Mouse (Mus musculus): Measurements from ENCODE around the gene Ifitm1. TPM values are rescaled to one million over a fixed set of nuclear protein-coding genes. Genes with fewer than 3 reads are reported as not detected.

Gene Ifitm1
- polyA plus RNA-seq (2015; fragmentation: Nextera tagmentation; extraction: Ambion mirVana), result 20.6 and 115 TPM in 2 replicates

GRCm38 (mm10) chr7:140966921-140967320, at the start of gene Ifitm1:
Gene Ifitm1 (plus strand): TSS chr7:140967221.
- Histone ChIP-seq H3K27ac (replicated peaks) (no peak within 1 kb of the TSS), H3K4me1 (no peaks in the 10 kb centered on the region), H3K27me3 (replicated peaks) (no peaks in the 10 kb centered on the region), H3K4me3 (replicated peaks) (no peak within 1 kb of the TSS), H3K36me3 (no peaks in the 10 kb centered on the region), H3K9ac (replicated peaks) (no peak within 1 kb of the TSS), H3K9me3 (replicated peaks) (no peaks in the 10 kb centered on the region), H3K4me2 (0 out of 2 replicates have a peak within 1 kb of the TSS, but pooled peaks have one; percentile 13)
- 78% methylated on average over 4 of the region's 4 CpGs for WGBS
- ATAC-seq (ENCODE audit: low FRiP score), result no peak

DNA sequence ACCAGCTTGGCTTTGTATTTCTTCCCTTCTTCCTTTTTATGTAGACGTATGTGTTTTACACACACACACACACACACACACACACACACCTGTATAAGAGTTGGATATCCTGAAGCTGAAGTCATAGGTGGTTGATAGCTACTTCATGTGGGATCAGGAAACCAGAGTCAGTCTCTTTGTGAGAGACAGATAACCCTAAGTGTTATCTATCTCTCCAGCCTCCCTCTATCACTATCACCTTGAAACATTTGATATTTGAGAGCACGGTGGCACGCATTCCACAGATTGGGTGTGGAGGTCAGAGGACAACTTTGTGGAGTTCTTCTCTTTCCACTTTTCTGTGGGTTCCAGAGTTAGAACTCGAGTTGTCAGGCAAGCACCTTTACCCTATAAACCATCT, 47.1 kb upstream of the Ifitm1 start:
- no peak for ATAC-seq (ENCODE audit: low FRiP score)
- Histone ChIP-seq H3K27ac (replicated peaks) (no peak overlapping the region), H3K4me2 (no peak overlapping the region), H3K9ac (replicated peaks) (no peak overlapping the region), H3K4me3 (replicated peaks) (no peak overlapping the region), H3K36me3 (no peaks in the 10 kb centered on the region), H3K9me3 (replicated peaks) (no peaks in the 10 kb centered on the region), H3K27me3 (replicated peaks) (peaks cover 66% of the 10 kb centered on the region), H3K4me1 (peaks cover 25% of the 10 kb centered on the region)
- 85% methylated on average over 4 of the region's 4 CpGs for WGBS

GRCm38 (mm10) chr7:140920418-140921029, 46.5 kb upstream of the Ifitm1 start, which contains the start of gene Nlrp6:
Gene Nlrp6 (plus strand): TSS chr7:140920902.
- H3K36me3 ChIP-seq, result no peaks in the 10 kb centered on the region
- peaks cover 72% of the 10 kb centered on the region for H3K27me3 ChIP-seq (replicated peaks)
- no peak within 1 kb of the TSS for H3K4me3 ChIP-seq (replicated peaks)
- H3K4me1 ChIP-seq, result peaks cover 25% of the 10 kb centered on the region
- WGBS, result 85% methylated on average over 8 of the region's 8 CpGs
- no peaks in the 10 kb centered on the region for H3K9me3 ChIP-seq (replicated peaks)
- H3K4me2 ChIP-seq, result peak within 1 kb of the TSS; percentile 79
- no peak for ATAC-seq (ENCODE audit: low FRiP score)
- H3K9ac ChIP-seq (replicated peaks), result no peak within 1 kb of the TSS
- H3K27ac ChIP-seq (replicated peaks), result no peak within 1 kb of the TSS

DNA sequence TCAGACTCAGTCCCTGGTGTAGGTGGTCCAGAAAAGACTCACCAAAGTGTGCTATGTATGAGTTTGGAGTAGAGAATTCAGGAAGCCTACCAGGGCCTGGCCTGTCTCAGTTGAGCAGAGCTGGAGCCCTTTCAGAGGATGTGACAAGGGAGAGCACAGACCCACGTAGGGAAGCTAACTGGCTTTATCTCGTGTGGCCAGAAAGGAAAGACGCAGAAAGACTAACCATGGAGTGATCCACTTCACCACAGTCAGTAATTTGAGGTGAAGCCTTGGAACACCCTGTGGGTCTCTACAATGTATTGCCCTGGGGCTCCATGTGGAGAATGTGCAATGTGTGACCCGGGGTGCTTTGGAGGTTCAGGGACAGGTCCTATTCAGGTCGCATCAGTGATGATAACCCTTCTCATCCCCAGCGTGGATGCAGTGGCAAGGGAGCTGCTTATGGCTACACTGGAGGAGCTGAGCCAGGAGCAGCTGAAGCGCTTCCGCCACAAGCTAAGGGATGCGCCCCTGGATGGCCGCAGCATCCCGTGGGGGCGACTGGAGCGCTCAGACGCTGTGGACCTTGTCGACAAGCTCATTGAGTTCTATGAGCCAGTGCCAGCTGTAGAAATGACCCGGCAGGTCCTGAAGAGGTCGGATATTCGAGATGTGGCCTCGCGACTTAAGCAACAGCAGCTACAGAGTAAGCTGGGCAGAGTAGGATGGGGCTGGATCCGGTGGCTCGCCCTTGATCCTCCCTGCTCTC, 45.6 kb upstream of the Ifitm1 start:
- no peak overlapping the region for H3K4me3 ChIP-seq (replicated peaks)
- H3K9ac ChIP-seq (replicated peaks), result no peak overlapping the region
- H3K27me3 ChIP-seq (replicated peaks), result peaks cover 75% of the 10 kb centered on the region
- H3K36me3 ChIP-seq, result no peaks in the 10 kb centered on the region
- 28% methylated on average over 22 of the region's 22 CpGs for WGBS
- ATAC-seq (ENCODE audit: low FRiP score), result no peak
- H3K4me2 ChIP-seq, result peak overlapping the region; percentile 79
- H3K9me3 ChIP-seq (replicated peaks), result no peaks in the 10 kb centered on the region
- H3K27ac ChIP-seq (replicated peaks), result no peak overlapping the region
- H3K4me1 ChIP-seq, result peaks cover 25% of the 10 kb centered on the region

- H3K4me2 ChIP-seq, result peak overlapping the region; percentile 79
- H3K9me3 ChIP-seq (replicated peaks), result no peaks in the 10 kb centered on the region
- no peak overlapping the region for H3K27ac ChIP-seq (replicated peaks)
- ATAC-seq (ENCODE audit: low FRiP score), result peak; percentile 63; the same call in 1 of the 2 replicates
- peaks cover 77% of the 10 kb centered on the region for H3K27me3 ChIP-seq (replicated peaks)
- H3K36me3 ChIP-seq, result no peaks in the 10 kb centered on the region
- WGBS, result under 1% methylated on average over 49 of the region's 49 CpGs
- H3K4me1 ChIP-seq, result peaks cover 25% of the 10 kb centered on the region
- peak overlapping the region; percentile 44 for H3K4me3 ChIP-seq (replicated peaks)
- H3K9ac ChIP-seq (replicated peaks), result peak overlapping the region; percentile 30
Measured at GRCm38 (mm10) chr7:140922398-140923069, 44.5 kb upstream of the Ifitm1 start.

DNA sequence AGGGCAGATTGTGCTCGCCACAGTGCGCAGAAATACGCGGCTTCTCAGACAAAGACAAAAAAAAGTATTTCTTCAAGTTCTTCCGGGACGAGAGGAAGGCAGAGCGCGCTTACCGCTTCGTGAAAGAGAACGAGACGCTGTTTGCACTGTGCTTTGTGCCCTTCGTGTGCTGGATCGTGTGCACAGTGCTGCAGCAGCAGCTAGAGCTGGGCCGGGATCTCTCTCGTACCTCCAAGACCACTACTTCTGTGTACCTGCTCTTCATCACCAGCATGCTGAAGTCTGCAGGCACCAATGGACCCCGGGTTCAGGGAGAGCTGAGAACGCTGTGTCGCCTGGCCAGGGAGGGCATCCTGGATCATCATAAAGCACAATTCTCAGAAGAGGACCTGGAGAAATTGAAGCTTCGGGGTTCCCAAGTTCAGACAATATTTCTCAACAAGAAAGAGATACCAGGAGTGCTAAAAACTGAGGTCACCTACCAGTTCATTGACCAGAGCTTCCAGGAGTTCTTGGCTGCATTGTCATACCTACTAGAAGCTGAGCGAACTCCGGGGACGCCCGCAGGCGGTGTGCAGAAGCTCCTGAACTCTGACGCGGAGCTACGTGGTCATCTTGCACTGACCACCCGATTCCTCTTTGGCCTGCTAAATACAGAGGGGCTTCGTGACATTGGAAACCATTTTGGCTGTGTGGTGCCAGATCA, 43.8 kb upstream of the Ifitm1 start:
- Histone ChIP-seq H3K36me3 (no peaks in the 10 kb centered on the region), H3K27me3 (replicated peaks) (peaks cover 75% of the 10 kb centered on the region), H3K9me3 (replicated peaks) (no peaks in the 10 kb centered on the region), H3K4me1 (peaks cover 25% of the 10 kb centered on the region), H3K9ac (replicated peaks) (peak overlapping the region; percentile 30), H3K27ac (replicated peaks) (no peak overlapping the region), H3K4me3 (replicated peaks) (peak overlapping the region; percentile 44), H3K4me2 (peak overlapping the region; percentile 79)
- 20% methylated on average over 30 of the region's 30 CpGs for WGBS
- ATAC-seq (ENCODE audit: low FRiP score), result no peak; the same call in 1 of the 2 replicates

GRCm38 (mm10) chr7:140927181-140927580, 39.8 kb upstream of the Ifitm1 start:
- peaks cover 41% of the 10 kb centered on the region for H3K27me3 ChIP-seq (replicated peaks)
- H3K4me3 ChIP-seq (replicated peaks), result no peak overlapping the region
- ATAC-seq (ENCODE audit: low FRiP score), result no peak
- no peak overlapping the region for H3K4me2 ChIP-seq
- H3K9ac ChIP-seq (replicated peaks), result no peak overlapping the region
- H3K36me3 ChIP-seq, result no peaks in the 10 kb centered on the region
- H3K27ac ChIP-seq (replicated peaks), result no peak overlapping the region
- no peaks in the 10 kb centered on the region for H3K9me3 ChIP-seq (replicated peaks)
- H3K4me1 ChIP-seq, result peaks cover 17% of the 10 kb centered on the region
- WGBS, result 88% methylated on average over 6 of the region's 6 CpGs

DNA sequence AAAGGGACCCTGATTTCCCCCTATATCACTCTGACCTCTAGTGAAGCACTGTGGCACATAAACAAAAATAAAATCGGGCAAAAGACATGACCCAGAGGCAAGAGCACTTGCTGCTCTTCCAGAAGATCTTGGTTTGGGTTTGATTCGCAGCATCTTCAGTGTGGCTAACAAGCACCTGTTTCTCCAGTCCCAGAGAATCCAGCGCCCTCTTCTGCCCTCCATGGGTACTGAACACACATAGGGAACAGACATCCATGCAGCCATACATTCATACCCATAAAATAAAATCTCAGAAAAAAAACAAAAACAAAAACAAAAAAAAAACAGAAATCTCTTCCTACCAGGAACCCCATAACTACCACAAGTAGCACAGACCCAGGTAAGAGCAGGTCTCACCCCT, 28.6 kb upstream of the Ifitm1 start:
- 54% methylated on average over 3 of the region's 3 CpGs for WGBS
- no peaks in the 10 kb centered on the region for H3K9me3 ChIP-seq (replicated peaks)
- H3K27me3 ChIP-seq (replicated peaks), result 0 out of 2 replicates have a peak, but pooled peaks cover 4% of the 10 kb centered on the region
- H3K36me3 ChIP-seq, result no peaks in the 10 kb centered on the region
- H3K4me3 ChIP-seq (replicated peaks), result no peak overlapping the region
- H3K9ac ChIP-seq (replicated peaks), result no peak overlapping the region
- no peak overlapping the region for H3K27ac ChIP-seq (replicated peaks)
- no peak for ATAC-seq (ENCODE audit: low FRiP score)
- peaks cover 27% of the 10 kb centered on the region for H3K4me1 ChIP-seq
- no peak overlapping the region for H3K4me2 ChIP-seq

GRCm38 (mm10) chr7:140938896-140939295, 28.1 kb upstream of the Ifitm1 start:
- no peaks in the 10 kb centered on the region for H3K9me3 ChIP-seq (replicated peaks)
- 0 out of 2 replicates have a peak, but pooled peaks cover 4% of the 10 kb centered on the region for H3K27me3 ChIP-seq (replicated peaks)
- WGBS, result 19% methylated on average over 2 of the region's 2 CpGs
- ATAC-seq (ENCODE audit: low FRiP score), result no peak
- no peak overlapping the region for H3K4me2 ChIP-seq
- no peak overlapping the region for H3K4me3 ChIP-seq (replicated peaks)
- H3K36me3 ChIP-seq, result no peaks in the 10 kb centered on the region
- peak overlapping the region; percentile 48; the same call in 1 of the 2 replicates for H3K27ac ChIP-seq (replicated peaks)
- peaks cover 27% of the 10 kb centered on the region for H3K4me1 ChIP-seq
- no peak overlapping the region for H3K9ac ChIP-seq (replicated peaks)

- H3K9ac ChIP-seq (replicated peaks), result no peak overlapping the region
- peak overlapping the region; percentile 48 for H3K27ac ChIP-seq (replicated peaks)
- peak; percentile 75 for ATAC-seq (ENCODE audit: low FRiP score)
- H3K36me3 ChIP-seq, result no peaks in the 10 kb centered on the region
- no peaks in the 10 kb centered on the region for H3K9me3 ChIP-seq (replicated peaks)
- 0 out of 2 replicates have a peak, but pooled peaks cover 4% of the 10 kb centered on the region for H3K27me3 ChIP-seq (replicated peaks)
- no peak overlapping the region for H3K4me3 ChIP-seq (replicated peaks)
- H3K4me2 ChIP-seq, result peak overlapping the region; percentile 33
- WGBS, result 2% methylated on average over 8 of the region's 8 CpGs
- peaks cover 27% of the 10 kb centered on the region for H3K4me1 ChIP-seq
Measured at GRCm38 (mm10) chr7:140939669-140940171, 27.3 kb upstream of the Ifitm1 start.
